Mouse (Mus musculus): Measurements from ENCODE around the gene C2cd4a. TPM values are rescaled to one million over a fixed set of nuclear protein-coding genes. Genes with fewer than 3 reads are reported as not detected.

Gene C2cd4a
- polyA plus RNA-seq, 1 experiment from 2014 or later, result 2.8 TPM

- no peaks in the 10 kb centered on the region for H3K27me3 ChIP-seq (ENCODE audit: control insufficient read depth, insufficient read depth, low read length)
- no peak overlapping the region for H3K4me3 ChIP-seq (ENCODE audit: low read depth, low read length)
- 75% methylated on average over 1 of the region's 1 CpGs for WGBS
- ATAC-seq (ENCODE audit: low FRiP score, low TSS enrichment) (no peak), DNase-seq (ENCODE audit: low spot score) (no peak)
- TF ChIP-seq CTCF (IDR thresholded peaks at IDR 0.05; ENCODE audit: low read depth) (no peak), EP300 (optimal IDR thresholded peaks at IDR 0.05) (no peak)
- no peaks in the 10 kb centered on the region for H3K36me3 ChIP-seq (ENCODE audit: control insufficient read depth, insufficient read depth, low read length)
- no peak overlapping the region for H3K27ac ChIP-seq (replicated peaks)
- H3K4me2 ChIP-seq (replicated peaks; ENCODE audit: low read depth), result no peak overlapping the region
- H3K4me1 ChIP-seq (replicated peaks; ENCODE audit: control insufficient read depth, insufficient read depth), result no peaks in the 10 kb centered on the region
- no peak overlapping the region for H3K9ac ChIP-seq (ENCODE audit: low read length)
- no peaks in the 10 kb centered on the region for H3K9me3 ChIP-seq (ENCODE audit: control insufficient read depth, low read length)
Measured at GRCm38 (mm10) chr9:67794216-67794615, 37.9 kb downstream of the C2cd4a start.

DNA sequence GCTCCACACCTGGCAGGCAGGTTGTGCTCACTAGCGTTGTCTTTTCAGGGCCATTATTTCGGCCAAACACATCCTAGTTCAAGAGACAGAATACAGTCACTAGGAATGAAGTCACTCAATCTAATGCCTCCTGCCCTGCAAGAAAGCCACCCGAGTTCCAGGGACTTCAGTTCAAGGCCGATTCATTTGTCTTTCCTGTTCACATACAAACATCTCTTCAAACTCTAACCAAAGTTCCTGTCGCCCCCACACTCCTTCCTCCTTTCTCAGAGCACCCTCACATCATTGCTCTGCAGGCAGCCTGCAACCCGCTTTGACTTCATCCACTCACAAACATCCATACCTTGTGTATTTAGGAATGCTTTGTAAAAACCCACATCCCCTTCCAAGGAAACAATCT is 38.6 kb downstream of the C2cd4a start:
- Histone ChIP-seq H3K27ac (replicated peaks) (no peak overlapping the region), H3K4me3 (ENCODE audit: low read depth, low read length) (no peak overlapping the region), H3K9ac (ENCODE audit: low read length) (no peak overlapping the region), H3K36me3 (ENCODE audit: control insufficient read depth, insufficient read depth, low read length) (no peaks in the 10 kb centered on the region), H3K4me2 (replicated peaks; ENCODE audit: low read depth) (no peak overlapping the region), H3K4me1 (replicated peaks; ENCODE audit: control insufficient read depth, insufficient read depth) (no peaks in the 10 kb centered on the region), H3K9me3 (ENCODE audit: control insufficient read depth, low read length) (no peaks in the 10 kb centered on the region), H3K27me3 (ENCODE audit: control insufficient read depth, insufficient read depth, low read length) (no peaks in the 10 kb centered on the region)
- WGBS, result 70% methylated on average over 6 of the region's 6 CpGs
- ATAC-seq (ENCODE audit: low FRiP score, low TSS enrichment) (no peak), DNase-seq (ENCODE audit: low spot score) (no peak)
- TF ChIP-seq EP300 (optimal IDR thresholded peaks at IDR 0.05) (no peak), CTCF (IDR thresholded peaks at IDR 0.05; ENCODE audit: low read depth) (no peak)

GRCm38 (mm10) chr9:67792405-67792804 is 39.7 kb downstream of the C2cd4a start:
- H3K9me3 ChIP-seq (ENCODE audit: control insufficient read depth, low read length), result no peaks in the 10 kb centered on the region
- DNase-seq (ENCODE audit: low spot score), result no peak
- ATAC-seq (ENCODE audit: low FRiP score, low TSS enrichment), result no peak
- H3K27ac ChIP-seq (replicated peaks), result no peak overlapping the region
- H3K4me2 ChIP-seq (replicated peaks; ENCODE audit: low read depth), result no peak overlapping the region
- no peak overlapping the region for H3K4me3 ChIP-seq (ENCODE audit: low read depth, low read length)
- H3K36me3 ChIP-seq (ENCODE audit: control insufficient read depth, insufficient read depth, low read length), result no peaks in the 10 kb centered on the region
- WGBS, result 72% methylated on average over 5 of the region's 5 CpGs
- no peak overlapping the region for H3K9ac ChIP-seq (ENCODE audit: low read length)
- H3K27me3 ChIP-seq (ENCODE audit: control insufficient read depth, insufficient read depth, low read length), result no peaks in the 10 kb centered on the region
- H3K4me1 ChIP-seq (replicated peaks; ENCODE audit: control insufficient read depth, insufficient read depth), result no peaks in the 10 kb centered on the region
- TF ChIP-seq EP300 (optimal IDR thresholded peaks at IDR 0.05) (no peak), CTCF (IDR thresholded peaks at IDR 0.05; ENCODE audit: low read depth) (no peak)

DNA sequence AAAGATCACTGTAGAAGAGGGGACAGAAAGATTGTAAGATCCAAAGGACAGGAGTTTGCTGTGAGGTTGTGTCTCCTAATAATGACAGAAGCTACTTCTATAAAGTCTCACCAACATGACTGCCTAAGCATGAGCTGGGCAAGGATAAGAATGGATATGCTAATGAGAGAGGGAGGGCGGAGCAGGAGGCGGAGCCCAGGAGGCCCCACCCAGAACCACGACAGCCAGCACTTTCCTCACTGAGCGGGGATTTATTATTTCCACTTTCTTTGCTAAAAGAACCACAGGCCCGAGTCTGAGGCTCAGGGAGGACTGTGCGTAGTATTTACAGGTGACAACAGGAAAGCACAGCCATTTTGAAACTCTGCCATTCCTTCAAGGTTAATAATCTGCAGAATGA is 44.5 kb downstream of the C2cd4a start:
- H3K9me3 ChIP-seq (ENCODE audit: control insufficient read depth, low read length), result no peaks in the 10 kb centered on the region
- 59% methylated on average over 6 of the region's 6 CpGs for WGBS

GRCm38 (mm10) chr9:67786311-67786710 is 45.8 kb downstream of the C2cd4a start:
- H3K27ac ChIP-seq (replicated peaks), result no peak overlapping the region
- H3K4me3 ChIP-seq (ENCODE audit: low read depth, low read length), result no peak overlapping the region
- DNase-seq (ENCODE audit: low spot score), result no peak
- H3K4me1 ChIP-seq (replicated peaks; ENCODE audit: control insufficient read depth, insufficient read depth), result no peaks in the 10 kb centered on the region
- no peak overlapping the region for H3K9ac ChIP-seq (ENCODE audit: low read length)
- no peaks in the 10 kb centered on the region for H3K9me3 ChIP-seq (ENCODE audit: control insufficient read depth, low read length)
- no peak for ATAC-seq (ENCODE audit: low FRiP score, low TSS enrichment)
- 76% methylated on average over 7 of the region's 7 CpGs for WGBS
- H3K36me3 ChIP-seq (ENCODE audit: control insufficient read depth, insufficient read depth, low read length), result no peaks in the 10 kb centered on the region
- TF ChIP-seq CTCF (IDR thresholded peaks at IDR 0.05; ENCODE audit: low read depth) (no peak), EP300 (optimal IDR thresholded peaks at IDR 0.05) (no peak)
- H3K27me3 ChIP-seq (ENCODE audit: control insufficient read depth, insufficient read depth, low read length), result no peaks in the 10 kb centered on the region
- no peak overlapping the region for H3K4me2 ChIP-seq (replicated peaks; ENCODE audit: low read depth)

More for the DNA sequence above, 44.5 kb downstream of the C2cd4a start:
- H3K27ac ChIP-seq (replicated peaks), result no peak overlapping the region
- no peak for ATAC-seq (ENCODE audit: low FRiP score, low TSS enrichment)
- no peaks in the 10 kb centered on the region for H3K4me1 ChIP-seq (replicated peaks; ENCODE audit: control insufficient read depth, insufficient read depth)
- no peak overlapping the region for H3K4me2 ChIP-seq (replicated peaks; ENCODE audit: low read depth)
- no peak for TF ChIP-seq CTCF (IDR thresholded peaks at IDR 0.05; ENCODE audit: low read depth)
- TF ChIP-seq EP300 (optimal IDR thresholded peaks at IDR 0.05), result no peak
- H3K4me3 ChIP-seq (ENCODE audit: low read depth, low read length), result no peak overlapping the region
- H3K36me3 ChIP-seq (ENCODE audit: control insufficient read depth, insufficient read depth, low read length), result no peaks in the 10 kb centered on the region
- DNase-seq (ENCODE audit: low spot score), result no peak
- no peaks in the 10 kb centered on the region for H3K27me3 ChIP-seq (ENCODE audit: control insufficient read depth, insufficient read depth, low read length)
- H3K9ac ChIP-seq (ENCODE audit: low read length), result no peak overlapping the region

GRCm38 (mm10) chr9:67783925-67784324 is 48.2 kb downstream of the C2cd4a start:
- H3K4me2 ChIP-seq (replicated peaks; ENCODE audit: low read depth), result no peak overlapping the region
- H3K9me3 ChIP-seq (ENCODE audit: control insufficient read depth, low read length), result no peaks in the 10 kb centered on the region
- no peak overlapping the region for H3K27ac ChIP-seq (replicated peaks)
- no peaks in the 10 kb centered on the region for H3K36me3 ChIP-seq (ENCODE audit: control insufficient read depth, insufficient read depth, low read length)
- no peak for DNase-seq (ENCODE audit: low spot score)
- no peaks in the 10 kb centered on the region for H3K4me1 ChIP-seq (replicated peaks; ENCODE audit: control insufficient read depth, insufficient read depth)
- H3K27me3 ChIP-seq (ENCODE audit: control insufficient read depth, insufficient read depth, low read length), result no peaks in the 10 kb centered on the region
- no peak overlapping the region for H3K9ac ChIP-seq (ENCODE audit: low read length)
- no peak for ATAC-seq (ENCODE audit: low FRiP score, low TSS enrichment)
- TF ChIP-seq EP300 (optimal IDR thresholded peaks at IDR 0.05) (no peak), CTCF (IDR thresholded peaks at IDR 0.05; ENCODE audit: low read depth) (peak; percentile 63)
- H3K4me3 ChIP-seq (ENCODE audit: low read depth, low read length), result no peak overlapping the region
